Mouse (Mus musculus) urinary bladder, postnatal 25 days (tissue): ENCODE measurements at regions not wholly inside any gene's neighbourhood (a gene's known extent, or its start where the extent isn't known, plus 50 kb on each side); places are given as distances from the start of the nearest gene placed in this dataset.
"Not testable (repeated sequence)": the region's sequence is repeated elsewhere in the genome, so short reads cannot be mapped to it uniquely, and the experiment has no call there.

Source experiments
- DNase-seq: peaks from one replicate; pipeline ENCODE4 v3.0.0; 2022; ENCODE audit warnings: low spot score

GRCm38 (mm10) chrX:70606349-70606748 is 129.4 kb upstream of the Tmem185a start:
- DNase-seq = no peak

GRCm38 (mm10) chrX:70582344-70582743 is 105.4 kb upstream of the Tmem185a start:
- peak; percentile 6 for DNase-seq

- DNase-seq = no peak
Measured at GRCm38 (mm10) chrX:70580171-70580570, 103.2 kb upstream of the Tmem185a start.

- DNase-seq = not testable (repeated sequence)
Measured at GRCm38 (mm10) chrX:70574243-70574642, 97.3 kb upstream of the Tmem185a start.

- DNase-seq = not testable (repeated sequence)
Measured at GRCm38 (mm10) chrX:70570586-70570985, 93.6 kb upstream of the Tmem185a start.

- not testable (repeated sequence) for DNase-seq
Measured at GRCm38 (mm10) chrX:70569339-70569979, 92.5 kb upstream of the Tmem185a start.
